Mouse (Mus musculus): ENCODE measurements around the gene Thap2.

DNA sequence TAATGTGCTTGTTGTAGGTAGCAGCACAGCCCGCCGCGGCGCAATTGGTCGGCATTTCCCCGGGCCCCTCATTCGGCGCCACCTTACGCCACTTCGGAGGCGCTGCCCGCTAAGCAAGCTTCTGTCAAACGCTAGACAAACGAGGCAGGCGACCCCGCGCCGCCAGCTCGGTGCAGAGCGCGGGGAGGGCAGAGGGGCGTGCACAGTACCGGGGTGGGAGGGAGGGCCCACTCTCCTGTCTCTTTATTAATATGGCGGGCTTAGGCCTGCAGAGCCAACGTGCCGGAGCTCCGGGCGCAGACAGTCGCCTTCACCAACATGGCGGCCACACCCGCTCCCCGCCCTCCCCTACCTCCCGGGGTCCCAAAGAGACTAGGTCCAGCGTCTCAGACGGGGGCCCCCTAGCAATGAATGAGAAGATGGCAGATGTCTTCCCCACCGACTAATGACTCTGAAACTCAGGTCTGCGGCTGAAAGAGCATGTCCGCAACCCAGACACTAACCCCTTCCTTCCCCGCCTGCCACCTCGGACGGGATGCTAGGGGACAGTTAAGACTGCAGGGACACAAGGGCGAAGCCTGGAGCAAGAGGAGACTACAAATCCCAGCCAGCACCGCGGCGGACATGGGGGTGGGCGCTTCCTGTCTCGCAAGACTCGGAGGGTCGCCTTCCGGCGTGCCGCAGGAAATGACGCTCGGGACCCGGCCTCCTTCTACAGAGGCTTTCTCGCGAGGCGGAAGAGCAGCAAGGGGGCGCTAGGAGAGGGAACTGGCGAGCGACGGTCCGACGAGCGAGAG is at the start of gene Thap2, which contains the start of gene Zfc3h1:
- TF ChIP-seq POLR2A (IDR thresholded peaks at IDR 0.05; ENCODE audit: control insufficient read depth in 1 of 2, insufficient read depth in 1 of 2, low read depth in 1 of 2, low read length in 2 of 2, poor library complexity in 1 of 2): peak; percentile 73 to 89
- TF ChIP-seq BHLHE40 (IDR thresholded peaks at IDR 0.05; ENCODE audit: borderline replicate concordance, low read depth, low read length): no peak
- TF ChIP-seq ETS1 (IDR thresholded peaks at IDR 0.05; ENCODE audit: low read depth, low read length): peak; percentile 30
- TF ChIP-seq MYC (IDR thresholded peaks at IDR 0.05; ENCODE audit: low read depth, low read length): no peak
- TF ChIP-seq CTCF (IDR thresholded peaks at IDR 0.05 in 2 of 3, conservative IDR thresholded peaks at IDR 0.05 in 1 of 3; ENCODE audit: control insufficient read depth in 1 of 3, insufficient read depth in 1 of 3, low read depth in 2 of 3, low read length in 3 of 3, poor library complexity in 1 of 3, severe bottlenecking in 1 of 3): peak in 2 of 3 experiments; percentile 55 to 61; a peak in 4 of 6 replicates
